Mouse (Mus musculus): ENCODE measurements around the gene Ube2q1. TPM values are rescaled to one million over a fixed set of nuclear protein-coding genes. Genes with fewer than 3 reads are reported as not detected.

Gene Ube2q1
- polyA plus RNA-seq, 2 experiments: 24.0 to 47.0 TPM

GRCm38 (mm10) chr3:89810841-89811240 lies 37.4 kb downstream of the Ube2q1 start:
- H3K4me2 ChIP-seq (replicated peaks; ENCODE audit: low read depth, low read length, severe bottlenecking): no peak overlapping the region
- no peak for TF ChIP-seq POLR2A (IDR thresholded peaks at IDR 0.05; ENCODE audit: borderline replicate concordance, extremely low read depth, insufficient read depth, insufficient read length)

DNA sequence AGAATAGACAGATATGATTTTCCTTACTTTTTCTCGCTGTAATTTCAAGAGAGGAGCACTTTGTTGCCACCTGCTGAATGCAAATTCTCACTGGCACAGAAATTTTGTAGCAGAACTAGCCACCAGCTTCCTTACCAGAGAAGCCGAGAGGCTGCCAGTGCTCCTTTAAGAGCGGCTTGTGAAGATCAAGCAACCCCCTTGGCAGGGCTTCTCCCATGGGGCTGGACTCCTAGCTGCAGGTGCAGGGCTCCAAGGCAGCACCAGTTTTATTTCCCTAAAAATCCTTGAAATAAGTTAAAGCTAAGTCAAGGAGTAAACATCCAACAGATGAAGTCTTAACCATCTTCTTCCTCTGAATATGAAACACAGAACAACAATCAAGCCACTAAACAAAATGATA lies 38.8 kb downstream of the Ube2q1 start:
- no peak for TF ChIP-seq POLR2A (IDR thresholded peaks at IDR 0.05; ENCODE audit: borderline replicate concordance, extremely low read depth, insufficient read depth, insufficient read length)
- Histone ChIP-seq H3K27ac (replicated peaks; ENCODE audit: low read depth, low read length) (no peak overlapping the region), H3K4me2 (replicated peaks; ENCODE audit: low read depth, low read length, severe bottlenecking) (no peak overlapping the region), H3K9me3 (ENCODE audit: control insufficient read depth, low read length) (no peaks in the 10 kb centered on the region), H3K4me3 (replicated peaks; ENCODE audit: low read length) (no peak overlapping the region), H3K36me3 (ENCODE audit: control insufficient read depth, insufficient read depth, low read length) (no peaks in the 10 kb centered on the region), H3K4me1 (ENCODE audit: control insufficient read depth, insufficient read depth, low read length) (no peaks in the 10 kb centered on the region), H3K9ac (ENCODE audit: low read depth, low read length, severe bottlenecking) (no peak overlapping the region), H3K27me3 (ENCODE audit: control insufficient read depth, insufficient read depth, low read length) (no peaks in the 10 kb centered on the region)
- ATAC-seq (ENCODE audit: low FRiP score, low read depth) (no peak), DNase-seq (ENCODE audit: low spot score) (no peak)
- 68% methylated on average over 3 of the region's 3 CpGs for WGBS

More at GRCm38 (mm10) chr3:89810841-89811240, 37.4 kb downstream of the Ube2q1 start:
- Histone ChIP-seq H3K9me3 (ENCODE audit: control insufficient read depth, low read length) (no peaks in the 10 kb centered on the region), H3K36me3 (ENCODE audit: control insufficient read depth, insufficient read depth, low read length) (no peaks in the 10 kb centered on the region), H3K4me1 (ENCODE audit: control insufficient read depth, insufficient read depth, low read length) (no peaks in the 10 kb centered on the region), H3K27ac (replicated peaks; ENCODE audit: low read depth, low read length) (no peak overlapping the region), H3K4me3 (replicated peaks; ENCODE audit: low read length) (no peak overlapping the region), H3K9ac (ENCODE audit: low read depth, low read length, severe bottlenecking) (no peak overlapping the region), H3K27me3 (ENCODE audit: control insufficient read depth, insufficient read depth, low read length) (no peaks in the 10 kb centered on the region)
- ATAC-seq (ENCODE audit: low FRiP score, low read depth) (no peak), DNase-seq (ENCODE audit: low spot score) (no peak)

DNA sequence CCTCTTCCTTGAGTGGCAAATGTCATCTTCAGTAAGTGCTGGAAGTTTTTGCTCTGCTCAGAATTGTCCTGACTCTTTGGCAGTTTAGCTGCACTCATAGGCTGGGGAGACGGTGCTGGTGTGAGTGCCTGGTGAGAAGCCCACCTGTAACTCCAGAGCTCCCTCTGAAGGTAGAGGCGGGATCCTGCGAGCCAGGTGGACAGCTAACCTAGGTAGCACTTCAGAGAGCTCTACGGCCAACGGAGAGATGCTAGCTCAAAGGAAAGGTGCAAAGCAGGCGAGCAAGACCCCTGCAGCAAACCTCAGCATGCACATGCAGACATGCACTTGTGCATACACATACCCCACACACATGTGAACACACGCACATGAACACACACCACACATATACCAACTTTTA lies 40.6 kb downstream of the Ube2q1 start:
- WGBS: 73% methylated on average over 7 of the region's 7 CpGs

GRCm38 (mm10) chr3:89817056-89817455 lies 43.6 kb downstream of the Ube2q1 start:
- no peak for TF ChIP-seq POLR2A (IDR thresholded peaks at IDR 0.05; ENCODE audit: borderline replicate concordance, extremely low read depth, insufficient read depth, insufficient read length)
- Histone ChIP-seq H3K9ac (ENCODE audit: low read depth, low read length, severe bottlenecking) (no peak overlapping the region), H3K9me3 (ENCODE audit: control insufficient read depth, low read length) (no peaks in the 10 kb centered on the region), H3K36me3 (ENCODE audit: control insufficient read depth, insufficient read depth, low read length) (no peaks in the 10 kb centered on the region), H3K27ac (replicated peaks; ENCODE audit: low read depth, low read length) (no peak overlapping the region), H3K4me2 (replicated peaks; ENCODE audit: low read depth, low read length, severe bottlenecking) (no peak overlapping the region), H3K4me1 (ENCODE audit: control insufficient read depth, insufficient read depth, low read length) (no peaks in the 10 kb centered on the region), H3K4me3 (replicated peaks; ENCODE audit: low read length) (no peak overlapping the region), H3K27me3 (ENCODE audit: control insufficient read depth, insufficient read depth, low read length) (no peaks in the 10 kb centered on the region)
- no peak for DNase-seq (ENCODE audit: low spot score)
- ATAC-seq (ENCODE audit: low FRiP score, low read depth): no peak
- WGBS: 66% methylated on average over 4 of the region's 4 CpGs

More for the DNA sequence above, 40.6 kb downstream of the Ube2q1 start:
- Histone ChIP-seq H3K4me2 (replicated peaks; ENCODE audit: low read depth, low read length, severe bottlenecking) (no peak overlapping the region), H3K9ac (ENCODE audit: low read depth, low read length, severe bottlenecking) (no peak overlapping the region), H3K4me3 (replicated peaks; ENCODE audit: low read length) (no peak overlapping the region), H3K4me1 (ENCODE audit: control insufficient read depth, insufficient read depth, low read length) (no peaks in the 10 kb centered on the region), H3K36me3 (ENCODE audit: control insufficient read depth, insufficient read depth, low read length) (no peaks in the 10 kb centered on the region), H3K27ac (replicated peaks; ENCODE audit: low read depth, low read length) (no peak overlapping the region), H3K9me3 (ENCODE audit: control insufficient read depth, low read length) (no peaks in the 10 kb centered on the region), H3K27me3 (ENCODE audit: control insufficient read depth, insufficient read depth, low read length) (no peaks in the 10 kb centered on the region)
- no peak for ATAC-seq (ENCODE audit: low FRiP score, low read depth)
- TF ChIP-seq POLR2A (IDR thresholded peaks at IDR 0.05; ENCODE audit: borderline replicate concordance, extremely low read depth, insufficient read depth, insufficient read length): no peak
- no peak for DNase-seq (ENCODE audit: low spot score)

DNA sequence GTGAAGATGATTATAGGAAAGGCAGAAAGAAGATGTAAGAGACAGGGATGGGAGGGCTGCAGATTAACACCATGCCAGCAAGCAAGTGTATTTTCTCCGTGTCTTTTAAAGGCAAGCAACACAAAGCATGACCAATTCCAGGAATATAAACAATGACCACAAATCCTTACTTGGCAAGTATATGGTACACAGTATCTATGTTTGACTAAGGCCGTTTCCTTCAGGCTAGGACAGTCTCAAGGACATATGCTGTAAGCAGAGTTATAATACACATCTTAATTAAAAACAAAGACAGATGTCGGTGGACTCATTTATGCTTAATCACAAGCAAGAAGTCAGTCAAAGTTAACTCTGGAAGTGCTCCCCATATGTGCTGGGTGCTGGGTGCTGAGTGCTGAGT lies 45.2 kb downstream of the Ube2q1 start:
- 70% methylated on average over 3 of the region's 3 CpGs for WGBS
- no peak overlapping the region for H3K27ac ChIP-seq (replicated peaks; ENCODE audit: low read depth, low read length)
- TF ChIP-seq POLR2A (IDR thresholded peaks at IDR 0.05; ENCODE audit: borderline replicate concordance, extremely low read depth, insufficient read depth, insufficient read length): no peak
- no peak overlapping the region for H3K9ac ChIP-seq (ENCODE audit: low read depth, low read length, severe bottlenecking)
- no peaks in the 10 kb centered on the region for H3K4me1 ChIP-seq (ENCODE audit: control insufficient read depth, insufficient read depth, low read length)
- no peak overlapping the region for H3K4me2 ChIP-seq (replicated peaks; ENCODE audit: low read depth, low read length, severe bottlenecking)
- no peak for ATAC-seq (ENCODE audit: low FRiP score, low read depth)
- DNase-seq (ENCODE audit: low spot score): no peak
- no peaks in the 10 kb centered on the region for H3K27me3 ChIP-seq (ENCODE audit: control insufficient read depth, insufficient read depth, low read length)
- H3K4me3 ChIP-seq (replicated peaks; ENCODE audit: low read length): no peak overlapping the region
- H3K36me3 ChIP-seq (ENCODE audit: control insufficient read depth, insufficient read depth, low read length): no peaks in the 10 kb centered on the region
- no peaks in the 10 kb centered on the region for H3K9me3 ChIP-seq (ENCODE audit: control insufficient read depth, low read length)

DNA sequence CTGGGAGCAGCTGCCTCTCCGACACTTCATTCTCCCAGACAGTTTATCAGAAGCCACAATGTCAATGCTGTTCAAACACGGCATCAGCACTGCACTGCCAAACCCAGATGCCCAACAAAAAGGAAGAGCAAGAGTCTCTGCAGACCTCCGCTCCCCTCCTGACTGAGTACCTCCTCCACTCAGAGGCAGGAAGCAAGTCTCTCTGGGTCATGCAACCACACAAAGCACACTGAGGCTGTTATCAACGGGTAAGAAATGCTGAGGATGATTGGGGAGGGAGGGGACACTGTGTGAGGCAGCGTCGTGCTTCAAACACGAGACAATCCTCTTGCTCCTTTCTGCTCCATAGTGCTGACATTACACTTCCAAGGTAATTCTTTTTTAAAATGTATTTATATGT lies 46.5 kb downstream of the Ube2q1 start:
- Histone ChIP-seq H3K4me3 (replicated peaks; ENCODE audit: low read length) (no peak overlapping the region), H3K36me3 (ENCODE audit: control insufficient read depth, insufficient read depth, low read length) (no peaks in the 10 kb centered on the region), H3K27ac (replicated peaks; ENCODE audit: low read depth, low read length) (no peak overlapping the region), H3K9ac (ENCODE audit: low read depth, low read length, severe bottlenecking) (no peak overlapping the region), H3K4me1 (ENCODE audit: control insufficient read depth, insufficient read depth, low read length) (no peaks in the 10 kb centered on the region), H3K27me3 (ENCODE audit: control insufficient read depth, insufficient read depth, low read length) (no peaks in the 10 kb centered on the region), H3K9me3 (ENCODE audit: control insufficient read depth, low read length) (no peaks in the 10 kb centered on the region), H3K4me2 (replicated peaks; ENCODE audit: low read depth, low read length, severe bottlenecking) (no peak overlapping the region)
- no peak for DNase-seq (ENCODE audit: low spot score)
- no peak for ATAC-seq (ENCODE audit: low FRiP score, low read depth)
- 69% methylated on average over 7 of the region's 7 CpGs for WGBS
- no peak for TF ChIP-seq POLR2A (IDR thresholded peaks at IDR 0.05; ENCODE audit: borderline replicate concordance, extremely low read depth, insufficient read depth, insufficient read length)

All from limb, embryonic 14.5 days (tissue).